Mouse (Mus musculus) erythroblast, embryonic 14.5 days (primary cell): ENCODE measurements at regions not wholly inside any gene's neighbourhood (a gene's known extent, or its start where the extent isn't known, plus 50 kb on each side); places are given as distances from the start of the nearest gene placed in this dataset.

ENCODE experiments used
- GATA1 ChIP-seq: IDR thresholded peaks from 2 replicates; pipeline ENCODE4 v1.6.1; 2012; ENCODE audit warnings: low read length, inconsistent platforms, mixed read lengths
- TAL1 ChIP-seq: IDR thresholded peaks from 3 replicates; pipeline ENCODE4 v1.6.1; 2012; ENCODE audit warnings: low read length, inconsistent platforms, mixed read lengths

GRCm38 (mm10) chr8:92301029-92301428 lies 56.4 kb upstream of the Irx5 start:
- TF ChIP-seq TAL1 (no peak), GATA1 (no peak)
